Mouse (Mus musculus) heart, postnatal 36 days (tissue): ENCODE measurements around the gene Dstn. TPM values are rescaled to one million over a fixed set of nuclear protein-coding genes. Genes with fewer than 3 reads are reported as not detected.

ENCODE experiments used
- DNase-seq, 2 experiments: peaks; one replicate each; pipeline ENCODE4 v3.0.0; 2021 to 2022
- intact Hi-C: fragments of 180-260 bp; cut with DNase I; formaldehyde crosslinking; loops from one replicate; pipeline ENCODE4 v1.15.1; 2025
- total RNA-seq, 2 experiments: library from RNA; stranded (reverse); gene quantifications; 2 replicates each; pipeline ENCODE4 v1.2.3; 2021

The Dstn gene
- total RNA-seq, 2 experiments from 2014 or later: 196 to 202 TPM

- intact Hi-C loops: no loop called here
- no peak for DNase-seq
Measured at GRCm38 (mm10) chr2:143991964-143992672, 77.0 kb downstream of the Dstn start.

Other genes starting within 250 kb of the Dstn start
- gene Bfsp1, start 52.1 kb upstream of the Dstn start, total RNA-seq: under 1 TPM; 0.17 to 0.27 TPM
- 100 to 1,000 TPM; 101 to 113 TPM for gene Rrbp1, start 95.9 kb downstream of the Dstn start, total RNA-seq
- not detected for gene Banf2, start 117.7 kb downstream of the Dstn start, total RNA-seq